Comparison of ENCODE assay signal across 22 mouse cellular contexts in the genomic region with DNA sequence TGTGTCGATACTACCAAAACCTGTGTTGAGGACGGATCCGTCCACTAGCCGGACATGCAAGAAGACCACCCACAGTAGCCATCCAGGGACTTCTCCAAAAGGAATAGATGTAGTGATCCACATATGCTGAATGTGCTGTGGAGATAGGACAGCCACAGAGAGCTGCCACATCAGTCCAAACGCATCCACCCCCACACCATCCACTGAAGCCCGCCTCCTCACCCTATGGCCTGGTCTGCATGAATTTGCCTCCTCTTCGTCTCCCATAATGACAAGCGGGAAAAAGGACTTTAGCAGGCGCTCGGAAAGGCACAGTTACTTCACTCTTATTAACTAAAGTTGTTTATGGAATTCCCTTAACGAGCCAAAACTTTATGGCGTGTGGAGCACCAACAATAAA.
DNase-seq lines count a peak whose midpoint lies in the region; TF ChIP-seq lines count a peak whose summit lies in the region.
"Had no signal": no experiment of that assay in that cellular context is flagged by ENCODE, and none has a peak within 500 bp of the region (broad histone marks: within the 10 kb centered on the region; RNA-seq: fewer than 3 reads in every experiment).

No protein-coding gene starts in this region.

- DNase-seq in kidney, adult 2 months, result peak; percentile 23
- no peak for DNase-seq in kidney, postnatal 36 days
- no peak for DNase-seq in layer of hippocampus, adult 2 months (ENCODE audit: low spot score in 2 of 2)
- no peak for DNase-seq in layer of hippocampus, postnatal 10 days (ENCODE audit: low spot score in 2 of 2)
- DNase-seq in brain, adult 2 months (ENCODE audit: low read depth, low spot score), result peak; percentile 61
- no peak for DNase-seq in spleen, postnatal 14 days (ENCODE audit: low spot score in 2 of 2)
- DNase-seq: adrenal gland, postnatal 36 days; B cell, adult 2 months; cerebellum, adult 11 months; cerebellum, adult 9-11 months; forebrain, postnatal 0 days; liver, postnatal 0 days; retina, postnatal 1 day; thymus, adult 18-20 months; thymus, postnatal 36 days had no signal

- H3K9me3 ChIP-seq in ES-Bruce4 (replicated peaks; ENCODE audit: control insufficient read depth, insufficient read depth, low read length, poor library complexity, severe bottlenecking), result no peaks in the 10 kb centered on the region
- H3K9me3 ChIP-seq: embryonic facial prominence, embryonic 15.5 days; hindbrain, embryonic 15.5 days; neural tube, embryonic 13.5 days had no signal

- H3K36me3 ChIP-seq in kidney, adult 2 months (ENCODE audit: control insufficient read depth, insufficient read depth, low read length), result no peaks in the 10 kb centered on the region
- H3K36me3 ChIP-seq in ES-Bruce4 (ENCODE audit: control insufficient read depth, insufficient read depth, low read length, poor library complexity, severe bottlenecking), result no peaks in the 10 kb centered on the region
- H3K36me3 ChIP-seq: hindbrain, embryonic 15.5 days had no signal

- 53% methylated on average over 12 of the region's 12 CpGs for WGBS in kidney, adult 2 months

- no peak for TF ChIP-seq EP300 in ES-Bruce4 (IDR thresholded peaks at IDR 0.05; ENCODE audit: insufficient read depth, low read depth, low read length)

- H3K27ac ChIP-seq in kidney, adult 2 months (ENCODE audit: insufficient read depth, low read depth, low read length), result peak overlapping the region; percentile 75; the same call in 1 of the 2 replicates
- peak overlapping the region; percentile 49; the same call in 1 of the 2 replicates for H3K27ac ChIP-seq in layer of hippocampus, adult 2 months
- peak overlapping the region; percentile 55; the same call in 1 of the 2 replicates for H3K27ac ChIP-seq in ES-Bruce4 (ENCODE audit: insufficient read depth, low read length)
- H3K27ac ChIP-seq: embryonic facial prominence, embryonic 15.5 days; hindbrain, embryonic 15.5 days; macrophage; neural tube, embryonic 13.5 days had no signal

- no peaks in the 10 kb centered on the region for H3K27me3 ChIP-seq in kidney, adult 2 months (replicated peaks; ENCODE audit: control insufficient read depth, insufficient read depth, low read length)
- no peaks in the 10 kb centered on the region; the same call in 1 of the 2 replicates for H3K27me3 ChIP-seq in ES-Bruce4 (ENCODE audit: control insufficient read depth, insufficient read depth, low read length, poor library complexity, severe bottlenecking)
- H3K27me3 ChIP-seq: CH12.LX; embryonic facial prominence, embryonic 15.5 days; hindbrain, embryonic 15.5 days; neural tube, embryonic 13.5 days had no signal

- no peak overlapping the region for H3K4me3 ChIP-seq in kidney, adult 2 months (ENCODE audit: insufficient read depth, low read depth, low read length)
- H3K4me3 ChIP-seq in layer of hippocampus, adult 2 months, result no peak overlapping the region
- H3K4me3 ChIP-seq in ES-Bruce4 (ENCODE audit: low read depth, low read length), result no peak overlapping the region
- H3K4me3 ChIP-seq: embryonic facial prominence, embryonic 15.5 days; hindbrain, embryonic 15.5 days; myocyte; neural tube, embryonic 13.5 days had no signal

- no peak for TF ChIP-seq CTCF in kidney, adult 2 months (conservative IDR thresholded peaks at IDR 0.05; ENCODE audit: insufficient read depth, insufficient read length, low read depth, low read length)
- no peak for TF ChIP-seq CTCF in layer of hippocampus, adult 2 months (conservative IDR thresholded peaks at IDR 0.05)
- no peak for TF ChIP-seq CTCF in ES-Bruce4 (IDR thresholded peaks at IDR 0.05; ENCODE audit: low read depth, low read length)

- peaks cover 4% of the 10 kb centered on the region; the same call in 1 of the 2 replicates for H3K4me1 ChIP-seq in kidney, adult 2 months (ENCODE audit: control insufficient read depth, insufficient read depth, low read length)
- peaks cover 8% of the 10 kb centered on the region for H3K4me1 ChIP-seq in ES-Bruce4 (ENCODE audit: control insufficient read depth, insufficient read depth, low read length)
- H3K4me1 ChIP-seq: embryonic facial prominence, embryonic 15.5 days had no signal

- H3K9ac ChIP-seq in ES-Bruce4 (ENCODE audit: low read depth, poor library complexity, severe bottlenecking), result no peak overlapping the region
- H3K9ac ChIP-seq: embryonic facial prominence, embryonic 15.5 days; forebrain, postnatal 0 days; hindbrain, embryonic 15.5 days; liver, postnatal 0 days; neural tube, embryonic 13.5 days had no signal

- no peak for TF ChIP-seq POLR2A in kidney, adult 2 months (IDR thresholded peaks at IDR 0.05; ENCODE audit: low read depth, low read length)
- no peak for TF ChIP-seq POLR2A in ES-Bruce4 (IDR thresholded peaks at IDR 0.05; ENCODE audit: insufficient read depth, low read length)

Comparison
In these comparisons a context has a peak if more than half of its experiments do, and no peak if none do; other contexts are left out.
1. DNase-seq: peak in kidney, adult 2 months (single experiment) and brain, adult 2 months (single experiment); none in kidney, postnatal 36 days (0 of 2), layer of hippocampus, adult 2 months (0 of 2), layer of hippocampus, postnatal 10 days (0 of 2) and spleen, postnatal 14 days (0 of 2).
2. Peak in every context shown above with its lines, with median percentiles within 50 percentile points of each other: H3K27ac ChIP-seq.